Mouse (Mus musculus): ENCODE measurements around the gene Gm9008. TPM values are rescaled to one million over a fixed set of nuclear protein-coding genes. Genes with fewer than 3 reads are reported as not detected.
"Not testable (repeated sequence)": the region's sequence is repeated elsewhere in the genome, so short reads cannot be mapped to it uniquely, and the experiment has no call there.

The Gm9008 gene
- not detected in 2 replicates for polyA plus RNA-seq (2015; fragmentation: Nextera tagmentation; extraction: Ambion mirVana)

DNA sequence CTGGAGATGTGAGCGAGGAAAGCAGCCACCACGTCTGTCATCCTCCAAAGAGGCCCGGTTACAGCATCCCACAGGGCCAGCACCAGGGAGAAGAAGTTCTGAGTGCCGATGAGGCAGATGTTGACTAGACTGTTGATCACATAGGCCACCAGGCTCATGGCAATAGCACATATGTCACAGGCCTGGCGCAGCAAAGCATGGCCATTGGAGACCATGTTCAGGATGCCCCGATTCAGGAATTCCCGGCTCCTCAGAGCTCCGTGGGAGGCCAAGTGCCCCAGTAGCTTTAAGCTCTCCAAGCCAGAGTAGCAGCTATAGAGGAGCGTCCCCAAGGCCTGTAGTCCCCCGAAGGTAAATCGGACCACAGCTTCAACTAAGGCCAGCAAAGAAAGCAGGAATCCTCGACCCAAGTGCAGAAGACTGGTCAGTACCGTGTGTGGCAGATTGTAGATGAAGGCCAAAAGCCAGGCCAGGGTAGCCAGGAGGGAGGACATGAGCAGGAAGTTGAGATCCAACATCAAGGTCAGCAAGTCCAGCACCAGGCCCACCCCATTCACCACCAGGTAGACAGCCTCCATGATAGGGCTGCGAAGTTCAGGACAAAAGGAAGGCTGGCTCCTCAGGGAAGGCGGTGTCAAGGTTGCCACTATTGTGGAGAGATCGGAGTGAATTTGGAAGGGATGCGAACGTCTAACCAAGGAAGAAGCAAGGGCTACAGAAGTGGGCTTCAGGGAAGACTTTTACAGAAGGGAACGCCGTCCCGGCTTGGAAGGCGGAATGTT lies at the start of gene Gm9008:
TSS of gene Gm9008 (minus strand) at position 731 of the 782 bp plus-strand sequence.
- H3K27ac ChIP-seq (ENCODE audit: low read length), result not testable (repeated sequence)
- 76% methylated on average over 18 of the region's 22 CpGs for WGBS (ENCODE audit: insufficient replicate concordance)

DNA sequence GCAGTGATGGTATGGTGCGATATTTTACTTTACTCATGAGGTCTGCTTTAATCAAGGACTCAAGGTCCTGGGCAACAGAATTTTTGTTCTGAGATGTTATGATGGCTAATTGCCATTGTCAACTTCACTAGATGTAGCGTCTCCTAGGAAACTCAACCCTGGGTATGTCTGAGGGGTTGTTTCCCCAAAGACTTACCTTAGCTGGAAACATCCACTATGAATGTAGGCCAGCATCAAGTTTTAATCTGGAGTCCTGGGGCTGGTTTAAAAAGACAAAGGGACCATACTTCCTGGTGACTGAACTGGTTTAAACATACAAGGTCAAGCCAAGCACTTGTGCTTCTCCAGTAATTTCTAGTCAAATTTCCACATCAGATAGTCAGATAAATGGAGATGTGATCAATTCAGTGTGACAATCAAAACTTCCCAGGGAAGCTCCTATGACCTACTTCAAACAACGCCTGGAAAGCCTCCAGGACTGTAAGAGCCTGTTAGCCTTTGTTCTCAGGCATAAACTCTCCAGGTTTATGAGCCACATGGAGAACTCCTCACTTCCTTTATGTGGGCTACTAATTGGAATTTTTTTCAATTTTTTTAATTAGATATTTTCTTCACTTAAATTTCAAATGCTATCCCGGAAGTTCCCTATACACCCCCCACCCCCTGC lies 24.5 kb upstream of the Gm9008 start:
- Histone ChIP-seq H3K9ac (ENCODE audit: low read depth, low read length) (no peak overlapping the region), H3K9me3 (replicated peaks; ENCODE audit: control insufficient read depth, low read length) (no peaks in the 10 kb centered on the region), H3K27ac (ENCODE audit: low read length) (no peak overlapping the region), H3K4me1 (ENCODE audit: control insufficient read depth, low read depth, low read length) (no peaks in the 10 kb centered on the region), H3K4me3 (ENCODE audit: low read depth, low read length) (no peak overlapping the region), H3K4me2 (ENCODE audit: low read depth, low read length) (no peak overlapping the region), H3K36me3 (ENCODE audit: control insufficient read depth, insufficient read depth) (no peaks in the 10 kb centered on the region), H3K27me3 (ENCODE audit: control insufficient read depth, insufficient read depth, low read depth, low read length) (no peaks in the 10 kb centered on the region)
- ATAC-seq (ENCODE audit: low read depth), result no peak
- 57% methylated on average over 4 of the region's 4 CpGs for WGBS (ENCODE audit: insufficient replicate concordance)

More for the DNA sequence above, at the start of gene Gm9008:
- not testable (repeated sequence) for H3K4me3 ChIP-seq (ENCODE audit: low read depth, low read length); H3K36me3 ChIP-seq (ENCODE audit: control insufficient read depth, insufficient read depth); H3K9ac ChIP-seq (ENCODE audit: low read depth, low read length); ATAC-seq (ENCODE audit: low read depth); H3K4me1 ChIP-seq (ENCODE audit: control insufficient read depth, low read depth, low read length); H3K4me2 ChIP-seq (ENCODE audit: low read depth, low read length); H3K27me3 ChIP-seq (ENCODE audit: control insufficient read depth, insufficient read depth, low read depth, low read length); H3K9me3 ChIP-seq (replicated peaks; ENCODE audit: control insufficient read depth, low read length)

DNA sequence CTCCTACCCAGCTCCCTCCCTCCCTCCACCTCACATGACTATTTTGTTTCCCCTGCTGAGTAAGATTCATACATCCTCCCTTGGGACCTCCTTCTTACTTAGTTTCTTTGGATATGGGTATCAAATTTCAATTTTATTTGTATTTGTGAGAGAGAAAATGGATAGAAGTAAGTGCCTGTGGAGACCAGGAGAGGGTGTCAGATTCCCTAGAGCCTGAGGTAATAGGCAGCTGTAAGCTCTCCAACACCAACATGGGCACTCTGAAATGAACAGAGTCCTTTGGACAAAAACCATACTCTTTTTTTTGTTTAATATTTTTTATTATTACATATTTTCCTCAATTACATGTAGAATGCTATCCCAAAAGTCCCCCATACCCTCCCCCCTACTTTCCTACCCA lies 12.6 kb upstream of the Gm9008 start:
- Histone ChIP-seq H3K36me3 (ENCODE audit: control insufficient read depth, insufficient read depth) (no peaks in the 10 kb centered on the region), H3K9me3 (replicated peaks; ENCODE audit: control insufficient read depth, low read length) (no peaks in the 10 kb centered on the region), H3K4me3 (ENCODE audit: low read depth, low read length) (no peak overlapping the region), H3K4me2 (ENCODE audit: low read depth, low read length) (no peak overlapping the region), H3K4me1 (ENCODE audit: control insufficient read depth, low read depth, low read length) (no peaks in the 10 kb centered on the region), H3K27ac (ENCODE audit: low read length) (no peak overlapping the region), H3K9ac (ENCODE audit: low read depth, low read length) (no peak overlapping the region), H3K27me3 (ENCODE audit: control insufficient read depth, insufficient read depth, low read depth, low read length) (no peaks in the 10 kb centered on the region)
- ATAC-seq (ENCODE audit: low read depth), result no peak

DNA sequence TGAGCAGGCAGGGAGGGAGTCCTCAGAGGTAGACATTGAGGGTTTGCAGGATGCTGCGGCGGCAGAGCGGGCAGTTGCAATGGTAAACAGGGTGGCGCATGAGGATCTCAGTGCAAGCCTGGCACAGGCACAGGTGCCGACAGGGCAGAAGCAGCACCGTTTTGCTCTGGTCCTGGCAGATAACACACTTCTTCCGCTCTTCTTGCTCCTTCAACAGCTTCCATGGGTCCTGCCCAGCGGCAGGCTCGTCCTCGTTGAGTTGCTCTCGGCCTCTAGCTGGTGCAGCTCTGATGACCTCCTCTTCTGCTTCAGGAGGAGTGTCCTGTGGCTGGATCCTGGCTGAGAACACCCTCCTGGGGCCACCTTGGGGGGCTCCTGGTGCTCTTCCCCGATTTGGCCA lies 1.2 kb downstream of the Gm9008 start:
- H3K27ac ChIP-seq (ENCODE audit: low read length); H3K4me2 ChIP-seq (ENCODE audit: low read depth, low read length); H3K27me3 ChIP-seq (ENCODE audit: control insufficient read depth, insufficient read depth, low read depth, low read length); H3K4me3 ChIP-seq (ENCODE audit: low read depth, low read length); H3K9ac ChIP-seq (ENCODE audit: low read depth, low read length); ATAC-seq (ENCODE audit: low read depth); H3K9me3 ChIP-seq (replicated peaks; ENCODE audit: control insufficient read depth, low read length); H3K4me1 ChIP-seq (ENCODE audit: control insufficient read depth, low read depth, low read length); H3K36me3 ChIP-seq (ENCODE audit: control insufficient read depth, insufficient read depth): not testable (repeated sequence)
- WGBS (ENCODE audit: insufficient replicate concordance), result 74% methylated on average over 10 of the region's 12 CpGs

DNA sequence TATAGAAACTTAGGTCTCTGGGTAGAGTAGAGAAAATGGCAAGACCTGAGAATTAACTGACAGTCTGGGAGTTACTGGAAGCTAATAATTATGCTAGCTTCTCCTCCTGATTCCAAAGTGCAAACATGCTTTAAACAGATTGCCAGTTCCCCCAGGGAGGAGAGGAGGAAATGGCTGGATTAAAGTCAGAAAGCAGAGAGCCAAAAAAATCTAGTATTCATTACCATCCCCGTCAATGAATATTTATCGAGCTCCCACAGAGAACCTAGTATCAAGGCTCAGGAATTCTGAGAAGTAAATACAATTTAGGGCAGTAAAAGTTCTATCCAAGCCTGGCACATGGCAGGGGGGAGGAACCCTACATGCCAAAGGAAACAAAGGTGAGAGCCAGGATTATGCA lies 29.4 kb downstream of the Gm9008 start:
- no peak overlapping the region for H3K4me3 ChIP-seq (ENCODE audit: low read depth, low read length)
- H3K9me3 ChIP-seq (replicated peaks; ENCODE audit: control insufficient read depth, low read length), result no peaks in the 10 kb centered on the region
- WGBS (ENCODE audit: insufficient replicate concordance), result 23% methylated on average over 2 of the region's 2 CpGs

More for the DNA sequence above, 29.4 kb downstream of the Gm9008 start:
- no peak overlapping the region for H3K9ac ChIP-seq (ENCODE audit: low read depth, low read length)
- H3K27me3 ChIP-seq (ENCODE audit: control insufficient read depth, insufficient read depth, low read depth, low read length), result no peaks in the 10 kb centered on the region
- no peak for ATAC-seq (ENCODE audit: low read depth)
- H3K4me2 ChIP-seq (ENCODE audit: low read depth, low read length), result no peak overlapping the region
- H3K27ac ChIP-seq (ENCODE audit: low read length), result no peak overlapping the region
- H3K4me1 ChIP-seq (ENCODE audit: control insufficient read depth, low read depth, low read length), result no peaks in the 10 kb centered on the region
- no peaks in the 10 kb centered on the region for H3K36me3 ChIP-seq (ENCODE audit: control insufficient read depth, insufficient read depth)
